Mouse (Mus musculus) CH12.LX (cell line): ENCODE results near the gene Polr3b.

ENCODE experiments used
- MAX ChIP-seq: IDR thresholded peaks from 2 replicates; pipeline ENCODE4 v1.6.1; 2011; ENCODE audit warnings: low read length, improper control_type of control experiment
- MEF2A ChIP-seq: IDR thresholded peaks from 2 replicates; pipeline ENCODE4 v1.6.1; 2014; ENCODE audit warnings: low read depth, mild to moderate bottlenecking, inconsistent platforms, low read length, improper control_type of control experiment, borderline replicate concordance
- RAD21 ChIP-seq: IDR thresholded peaks from 2 replicates; pipeline ENCODE4 v1.6.1; 2011; ENCODE audit warnings: low read depth, mild to moderate bottlenecking, low read length, improper control_type of control experiment, moderate library complexity

GRCm38 (mm10) chr10:84665713-84666260 is 43.7 kb downstream of the Polr3b start:
- TF ChIP-seq MEF2A (no peak), MAX (no peak), RAD21 (no peak)
